Mouse (Mus musculus): ENCODE measurements around the gene Rccd1.
A peak's percentile ranks its signal among the peaks of the same experiment; 100 is the strongest.

The Rccd1 gene

GRCm38 (mm10) chr7:80252886-80253285 is 71.4 kb downstream of the Rccd1 start:
- no peak for DNase-seq

DNA sequence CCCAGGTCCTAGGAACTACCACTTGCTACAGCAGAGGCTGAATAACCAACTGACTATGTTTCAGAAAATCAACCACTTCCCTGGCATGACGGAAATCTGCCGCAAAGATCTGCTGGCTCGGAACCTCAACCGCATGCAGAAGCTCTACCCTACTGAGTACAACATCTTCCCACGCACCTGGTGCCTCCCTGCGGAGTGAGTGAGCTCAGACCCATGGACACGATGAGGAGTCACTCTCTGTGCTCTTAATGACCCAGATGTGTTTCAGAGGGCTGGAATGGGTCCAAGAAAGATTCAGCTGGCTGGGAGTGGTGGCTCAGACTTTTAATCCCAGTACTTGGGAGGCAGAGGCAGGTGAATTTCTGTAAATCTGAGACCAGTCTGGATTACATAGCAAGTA is 71.8 kb downstream of the Rccd1 start:
- no peak for DNase-seq

- no peak for DNase-seq
Measured at GRCm38 (mm10) chr7:80246859-80247258, 77.4 kb downstream of the Rccd1 start.

DNA sequence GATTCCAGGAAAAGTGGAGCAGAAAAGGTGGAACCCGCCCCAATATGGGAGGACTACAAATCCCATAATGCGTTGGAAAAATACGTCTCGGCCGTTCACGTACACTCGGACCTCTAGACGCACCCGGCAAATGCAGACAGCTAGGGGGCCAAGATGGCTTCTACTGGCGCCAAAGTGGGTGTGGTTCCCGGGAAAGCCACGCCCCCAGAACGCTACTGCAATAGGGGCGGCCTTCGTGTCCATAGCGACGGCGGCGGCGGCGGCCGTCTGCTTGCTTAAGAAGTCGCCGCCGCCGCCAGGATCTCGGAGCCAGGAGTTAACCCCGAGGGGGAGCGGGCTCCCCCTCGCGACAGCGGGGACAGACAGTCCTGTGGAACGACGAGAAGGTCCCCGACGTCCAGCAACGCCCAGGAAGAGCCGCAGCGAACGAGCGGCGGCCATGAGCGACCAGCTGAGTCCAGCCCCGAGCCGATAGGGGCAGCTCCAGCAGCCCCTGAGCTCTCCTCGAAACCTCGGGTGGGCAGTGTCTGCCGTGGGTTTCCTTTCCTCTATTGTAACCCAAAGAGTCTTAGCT is 78.0 kb downstream of the Rccd1 start, which contains the start of gene Ttll13:
Gene Ttll13 (plus strand): TSS at position 229 of the 574 bp plus-strand sequence.
- DNase-seq, result peak; percentile 98

DNA sequence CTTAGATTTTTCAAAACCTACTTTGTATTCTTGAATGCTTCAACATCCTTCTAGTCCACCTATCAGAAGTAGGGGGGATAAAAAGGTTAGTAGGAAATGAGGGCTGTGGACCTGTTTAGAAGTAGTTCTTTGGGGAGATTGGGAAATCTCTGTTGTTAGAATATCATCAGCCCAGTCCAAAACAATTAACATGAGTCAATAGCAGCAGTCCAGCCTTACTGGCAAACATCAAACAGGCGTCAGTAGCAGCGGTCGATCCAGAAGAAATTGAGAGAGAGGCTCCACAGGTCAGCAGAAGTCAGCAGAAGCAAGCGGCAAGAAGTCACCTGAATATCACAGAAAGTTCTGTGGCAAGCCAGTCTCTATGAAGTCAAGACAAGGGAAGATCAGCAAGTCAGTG is 79.4 kb downstream of the Rccd1 start:
- DNase-seq, result no peak

All from lung, postnatal 14 days (tissue).